Mouse (Mus musculus) Muller cell, postnatal 12 days (primary cell): ENCODE results near the gene Maco1.

ENCODE experiments used
- DNase-seq: peaks from one replicate; pipeline ENCODE4 v3.0.0-alpha.2; 2015; ENCODE audit errors: inconsistent ontology term

Gene Maco1

DNA sequence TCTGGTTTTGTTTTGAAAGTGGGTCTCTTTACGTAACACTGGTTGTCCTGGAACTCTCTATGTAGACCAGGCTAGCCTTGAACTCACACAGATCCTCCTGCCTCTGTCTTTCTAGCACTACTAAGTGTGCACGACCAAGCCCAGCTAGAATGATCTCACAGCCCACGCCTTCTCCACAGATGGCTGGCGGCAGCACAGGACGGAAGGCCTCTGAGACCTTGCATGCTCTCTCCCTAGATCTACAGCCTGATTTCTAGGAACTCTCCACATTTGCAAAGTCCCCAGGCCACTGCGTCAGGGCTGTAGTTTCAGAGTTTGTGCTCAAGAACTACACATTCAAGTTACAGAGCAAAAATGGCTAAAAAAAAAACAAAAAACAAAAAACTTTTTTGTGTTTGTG is 79.0 kb downstream of the Maco1 start:
- DNase-seq = no peak

DNA sequence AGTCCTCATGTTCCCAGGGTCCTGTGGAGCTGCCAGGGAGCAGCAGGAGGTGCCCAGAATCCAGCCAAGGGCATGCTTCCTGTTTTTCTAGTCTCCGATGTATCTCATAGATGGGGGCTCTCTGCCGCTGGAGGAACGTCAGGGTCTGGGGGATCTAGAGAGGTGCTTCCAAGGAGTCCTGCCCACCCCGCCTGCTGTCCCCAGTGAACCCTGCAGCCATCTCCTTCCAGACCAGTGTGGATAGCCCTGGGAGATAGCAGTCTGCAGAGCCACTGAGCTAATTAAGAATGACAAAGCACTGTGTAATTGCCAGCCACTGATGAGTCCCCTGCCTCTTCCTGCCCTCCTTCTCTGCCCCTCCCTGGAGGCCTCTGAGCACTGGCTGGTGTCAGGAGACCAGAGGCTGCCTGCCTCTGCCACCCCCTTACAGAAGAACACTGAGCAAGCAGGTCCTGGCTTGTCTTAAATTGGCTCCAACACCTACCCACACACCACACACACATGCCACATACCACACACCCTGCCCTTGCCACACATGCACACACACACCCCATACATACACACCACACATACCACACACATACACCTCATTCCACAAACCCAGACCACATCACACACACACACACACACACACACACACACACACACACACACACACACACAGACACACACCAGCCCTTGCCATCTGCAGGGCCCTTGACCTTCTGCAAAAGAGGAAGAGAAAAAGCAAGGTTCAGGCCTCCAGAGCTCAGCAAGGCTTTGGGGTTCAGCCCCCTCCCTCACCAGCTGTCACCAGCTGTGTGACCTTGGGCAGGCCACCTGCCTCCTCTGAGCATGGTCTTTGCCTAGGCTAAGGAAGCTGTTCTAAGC is 80.1 kb downstream of the Maco1 start:
- DNase-seq = peak; percentile 84

DNA sequence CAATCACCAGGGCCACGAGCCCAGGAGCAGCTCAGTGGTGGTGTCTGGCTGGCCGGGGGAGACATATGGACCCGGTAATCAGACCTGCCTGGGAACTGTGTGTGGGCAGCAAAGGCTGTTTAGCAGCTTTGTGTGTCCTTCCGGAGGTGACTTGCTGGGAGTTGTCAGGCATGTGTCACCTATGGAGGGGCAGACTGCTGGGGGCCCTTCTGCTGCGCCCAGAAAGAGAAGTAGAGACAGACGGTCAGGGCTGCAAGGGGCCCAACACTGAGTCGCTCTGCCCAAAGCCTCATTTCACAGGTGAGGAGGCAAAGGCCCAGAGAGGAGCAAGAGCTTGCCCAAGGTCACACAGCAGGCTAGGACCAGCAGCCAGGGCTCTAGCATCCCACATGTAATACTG is 83.3 kb downstream of the Maco1 start:
- no peak for DNase-seq

DNA sequence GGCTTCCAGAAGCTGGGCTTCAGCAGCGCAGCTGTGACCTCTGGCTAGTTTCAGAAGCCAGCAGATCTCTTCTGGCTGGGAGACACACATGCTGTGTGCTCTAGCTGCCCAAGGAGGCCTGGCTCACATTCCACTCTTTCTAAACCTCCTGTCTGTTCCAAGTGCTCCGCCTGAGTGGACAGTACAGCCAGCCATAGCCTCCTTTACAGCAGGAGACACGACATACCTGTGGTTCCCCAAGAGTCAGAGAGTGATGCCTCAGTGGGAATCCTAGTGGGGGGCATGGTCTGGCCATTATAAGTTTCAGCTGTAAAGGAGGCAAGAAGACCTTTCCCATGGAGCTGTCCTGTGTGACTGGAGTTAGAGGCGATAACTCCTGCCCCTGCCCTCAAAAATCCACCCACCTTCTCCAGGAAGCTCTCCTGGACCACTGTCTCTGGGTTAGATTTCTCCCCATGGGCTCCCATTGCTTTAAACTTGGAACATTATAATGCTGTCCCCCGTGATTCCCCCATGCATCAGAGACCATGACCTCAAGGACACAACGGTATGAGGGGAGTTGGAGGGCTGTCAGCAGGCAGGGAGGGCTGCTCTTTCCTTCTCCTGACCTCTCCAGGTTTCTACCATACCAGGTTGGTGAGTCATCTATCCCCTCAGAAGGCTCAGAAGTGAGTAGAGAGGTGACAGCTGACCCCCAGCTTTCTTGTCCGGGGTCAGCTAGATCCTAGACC is 83.9 kb downstream of the Maco1 start:
- peak; percentile 67 for DNase-seq

DNA sequence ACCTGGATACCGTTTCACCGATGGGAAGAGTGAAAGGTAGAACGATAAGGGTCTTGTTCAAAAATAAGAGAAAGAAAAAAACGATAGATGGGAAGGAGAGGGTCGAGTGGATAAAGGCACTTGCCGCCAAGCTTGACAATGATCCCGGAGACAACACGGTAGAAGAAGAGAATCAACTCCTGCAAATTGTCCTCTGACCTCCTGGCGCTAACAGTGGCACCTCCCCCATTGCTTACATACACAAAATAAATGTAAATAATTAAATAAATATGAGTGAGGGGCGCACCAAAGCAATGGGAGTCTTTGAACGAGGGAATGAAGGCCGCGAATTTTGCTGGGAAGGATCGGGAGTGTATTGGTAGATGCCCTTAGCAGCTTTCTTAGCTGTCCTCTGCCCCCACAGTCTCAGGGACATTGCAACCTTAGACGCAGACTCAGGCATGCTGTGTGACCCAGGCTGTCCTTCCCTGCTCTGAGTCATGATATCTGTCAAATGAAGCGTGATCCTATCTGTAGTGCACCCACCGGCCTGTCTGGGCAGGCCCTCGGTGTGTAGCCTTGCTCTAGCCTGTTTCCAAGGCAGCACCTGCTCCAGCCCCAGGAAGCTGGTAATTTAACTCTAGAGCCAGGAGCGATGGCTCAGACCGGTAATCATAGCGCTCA is 84.8 kb downstream of the Maco1 start:
- peak; percentile 71 for DNase-seq

DNA sequence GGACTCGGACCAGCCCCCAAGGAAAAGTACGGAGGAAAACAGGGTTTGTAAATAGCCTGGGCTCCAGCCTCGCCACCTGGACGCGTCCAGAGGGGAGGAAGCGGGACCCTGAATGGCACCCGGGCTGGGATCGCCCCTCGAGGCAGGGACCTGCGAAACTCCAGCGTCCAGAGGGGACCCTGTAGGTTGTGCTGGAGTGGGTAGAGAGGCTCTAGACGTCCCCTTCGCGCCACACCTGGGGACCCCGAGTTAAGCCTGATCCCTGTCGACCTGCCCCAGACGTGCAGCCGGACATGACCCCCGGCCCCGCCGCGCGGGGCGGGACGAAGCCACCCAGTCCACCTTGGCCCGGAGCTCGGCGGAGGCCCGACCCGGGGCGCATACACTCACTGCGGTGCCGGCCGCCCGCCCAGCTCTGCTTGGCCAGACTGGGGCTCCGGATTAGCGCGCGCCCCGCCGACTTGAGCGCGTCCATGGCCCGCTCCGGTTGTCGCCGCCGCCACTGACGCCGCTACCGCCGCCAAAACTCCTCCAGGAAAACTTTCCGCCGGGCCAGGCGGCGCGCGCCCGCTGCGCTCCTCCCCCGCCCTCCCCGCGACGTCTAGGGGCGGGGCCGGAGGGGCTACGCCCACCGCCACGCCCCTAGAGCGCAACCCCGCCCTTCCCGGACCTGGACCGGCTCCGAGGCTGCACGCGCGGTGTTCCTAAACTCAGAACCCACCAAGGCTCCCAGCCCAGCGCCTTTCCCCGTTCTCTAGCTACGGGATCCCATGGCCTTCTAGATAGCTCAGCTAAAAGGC is 85.5 kb downstream of the Maco1 start, which contains the start of gene Ldlrap1:
Ldlrap1 (minus strand) TSS at position 599 of the 800 bp plus-strand sequence.
- DNase-seq = peak; percentile 90

DNA sequence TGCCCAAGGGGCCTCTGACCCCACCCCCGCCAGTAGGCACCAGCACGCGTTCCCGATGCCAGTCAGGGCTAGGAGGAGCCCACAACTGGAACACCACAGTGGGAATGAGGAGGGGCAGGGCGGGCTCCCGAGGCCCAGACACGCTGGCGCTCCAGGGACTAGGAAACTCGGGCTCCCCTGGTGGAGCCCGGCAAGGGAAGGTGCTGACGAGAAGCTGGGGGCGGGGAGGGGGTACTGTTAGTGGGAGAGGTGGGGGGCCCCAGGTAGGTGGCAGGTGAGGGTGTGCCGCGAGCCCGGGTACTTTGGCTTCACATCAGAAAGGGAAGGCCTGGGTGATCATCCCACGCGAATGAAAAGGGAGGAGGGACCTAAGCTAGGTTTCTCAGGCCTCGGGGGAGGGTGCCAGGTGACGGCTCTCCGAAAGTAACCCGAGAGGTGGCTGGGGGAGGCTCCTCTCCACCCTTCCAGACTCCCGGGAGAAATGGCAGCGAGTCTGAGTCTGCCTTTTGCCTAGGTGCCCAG is 86.2 kb downstream of the Maco1 start:
- DNase-seq = no peak

DNA sequence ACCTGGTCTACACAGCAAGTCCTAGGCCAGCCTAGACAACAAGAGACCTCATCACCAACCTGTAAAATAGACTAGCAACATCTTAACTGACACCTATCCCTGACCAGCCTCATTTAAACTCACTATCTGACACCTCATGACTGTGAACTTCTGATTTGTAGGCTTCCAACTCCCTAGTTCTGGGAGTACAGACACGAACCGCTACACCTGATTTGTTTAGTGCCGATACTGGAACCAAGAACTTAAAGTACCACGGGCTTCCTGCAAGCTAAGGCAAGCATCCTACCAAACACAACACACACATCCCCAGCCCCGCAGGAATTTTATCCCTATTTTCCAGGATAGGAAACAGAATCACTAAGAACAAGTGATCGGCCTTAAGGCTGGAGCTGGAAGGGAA is 86.9 kb downstream of the Maco1 start:
- no peak for DNase-seq

DNA sequence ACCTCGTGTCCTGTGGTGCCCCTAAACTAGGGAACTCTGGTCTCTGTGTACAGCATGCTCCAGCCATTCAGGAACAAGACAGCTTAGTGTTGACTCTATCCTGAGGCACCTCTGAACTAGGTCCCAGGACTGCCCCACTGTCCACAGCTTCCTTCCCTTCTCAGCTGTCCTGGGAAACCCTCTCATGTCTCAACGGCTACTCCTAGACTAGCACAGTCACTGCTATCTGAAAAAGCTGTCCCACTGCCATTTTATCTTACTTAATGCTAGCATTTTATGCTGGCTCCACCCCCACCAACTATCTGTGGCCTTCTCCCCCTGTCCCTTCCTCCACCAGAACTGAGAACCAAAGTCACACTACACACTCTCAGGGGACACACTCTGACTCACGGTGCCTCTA is 88.8 kb downstream of the Maco1 start:
- no peak for DNase-seq

DNA sequence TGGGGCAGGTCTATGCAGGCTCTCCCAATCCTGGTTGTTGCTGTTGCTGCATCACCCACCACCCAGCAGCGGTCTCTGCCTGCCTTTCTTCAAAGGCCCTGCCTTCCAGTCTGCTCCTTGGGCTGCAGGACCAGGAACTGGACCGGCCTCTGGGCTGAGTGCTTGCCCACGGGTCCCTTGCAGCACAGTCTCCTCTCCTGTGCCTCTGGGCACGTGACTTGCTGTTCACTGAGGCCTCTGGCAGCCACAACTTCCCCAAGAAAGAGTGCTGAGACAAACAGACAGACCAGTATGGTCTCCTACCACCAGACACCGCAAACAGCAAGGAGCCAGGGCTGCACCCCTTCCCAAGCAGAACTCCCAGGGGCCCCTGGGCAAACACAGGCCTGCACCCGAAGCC is 90.8 kb downstream of the Maco1 start:
- DNase-seq = no peak

DNA sequence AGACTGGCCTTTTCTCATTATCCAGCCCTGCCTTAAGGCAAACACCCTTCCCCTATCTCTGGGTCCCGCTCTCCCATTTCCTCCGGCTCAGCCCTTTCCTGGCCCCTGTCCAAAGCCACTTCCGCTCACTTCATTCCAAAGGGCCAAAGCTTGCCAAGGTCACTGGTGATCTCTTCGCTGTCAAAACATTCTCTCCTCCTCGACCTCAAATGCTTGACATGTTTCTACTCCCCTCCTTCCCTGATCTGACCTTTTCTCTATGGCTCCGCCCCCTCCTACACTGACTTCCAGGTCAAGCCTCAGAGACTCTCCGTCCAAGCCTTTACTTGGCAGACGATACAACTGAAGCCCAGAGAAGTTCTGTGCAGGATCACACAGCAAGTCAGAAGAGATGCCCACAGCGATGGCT is 92.3 kb downstream of the Maco1 start:
- peak; percentile 76 for DNase-seq

DNA sequence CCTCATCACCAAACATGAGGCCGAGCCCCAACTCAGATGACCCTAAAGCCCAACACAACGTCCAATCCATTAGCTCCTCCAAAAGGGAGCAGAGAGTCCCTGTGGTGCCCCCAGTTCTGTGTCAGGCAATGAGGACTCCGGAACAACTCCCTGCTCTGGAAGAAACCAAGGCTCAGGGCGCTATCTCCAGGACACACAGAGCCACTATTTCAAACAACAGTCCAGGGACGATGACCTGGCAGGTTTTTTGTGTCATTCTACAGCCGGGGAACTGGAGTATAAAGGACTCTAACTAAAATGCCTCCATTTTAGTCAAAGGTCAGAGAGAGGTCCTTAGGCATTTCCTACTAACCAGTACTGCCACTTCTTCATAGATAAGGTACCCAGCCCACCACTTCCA is 92.9 kb downstream of the Maco1 start:
- DNase-seq = no peak

DNA sequence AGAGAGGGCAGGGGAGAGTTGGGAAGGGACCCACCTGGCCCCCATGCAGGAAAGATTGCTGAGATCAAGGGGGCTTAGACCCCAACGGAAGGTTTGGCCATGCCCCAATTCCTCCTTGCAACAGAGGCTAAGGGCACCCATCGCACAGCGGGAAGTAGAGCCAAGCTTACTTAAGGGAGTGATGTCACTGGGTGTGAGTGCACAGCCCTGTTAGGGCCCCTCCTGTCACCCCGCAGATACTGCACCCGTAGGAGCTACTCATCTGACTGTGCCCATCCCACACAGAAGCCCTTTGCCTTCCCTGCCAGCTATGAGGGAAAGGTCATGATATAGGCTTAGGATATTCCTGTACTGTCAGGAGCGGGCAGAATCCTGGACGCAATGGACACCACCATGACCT is 93.6 kb downstream of the Maco1 start:
- no peak for DNase-seq

DNA sequence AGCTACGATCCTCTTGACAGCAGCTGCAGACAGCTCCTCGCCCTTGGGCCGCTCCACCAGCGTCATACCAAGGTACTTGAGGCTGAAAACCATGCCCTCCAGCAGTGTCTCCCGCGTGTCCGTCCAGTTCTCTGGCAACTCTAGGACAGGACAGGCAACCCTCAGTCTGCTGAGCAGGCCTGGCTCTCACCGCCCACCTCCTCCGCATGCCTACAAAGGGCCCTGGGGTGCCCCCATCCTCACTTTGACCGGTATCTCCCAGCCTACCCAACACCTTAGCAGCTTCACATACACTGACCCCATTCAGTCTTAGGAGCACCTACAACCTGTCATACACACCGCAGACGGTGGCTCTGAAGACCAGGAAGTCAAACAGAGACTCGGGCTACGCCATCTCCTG is 94.2 kb downstream of the Maco1 start:
- DNase-seq = no peak

DNA sequence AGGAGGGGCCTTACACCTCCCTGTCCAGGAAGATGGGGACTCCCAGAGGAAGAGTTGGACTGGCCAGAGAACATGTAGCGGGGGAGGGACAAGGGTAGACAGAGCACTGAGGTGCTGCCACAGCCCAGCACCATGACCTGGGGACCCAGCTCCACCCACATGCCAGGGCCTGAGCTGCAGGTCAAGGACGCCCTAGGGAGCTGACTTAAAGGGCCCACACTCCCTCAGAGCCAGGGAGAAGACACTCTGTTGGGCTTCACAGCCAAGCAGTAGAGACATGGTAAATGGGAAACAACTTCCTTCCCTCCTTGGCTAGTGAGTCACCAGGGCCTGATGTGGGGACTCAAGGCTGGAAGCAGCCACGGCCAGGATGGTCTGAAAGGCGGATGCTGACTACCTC is 94.8 kb downstream of the Maco1 start:
- no peak for DNase-seq

DNA sequence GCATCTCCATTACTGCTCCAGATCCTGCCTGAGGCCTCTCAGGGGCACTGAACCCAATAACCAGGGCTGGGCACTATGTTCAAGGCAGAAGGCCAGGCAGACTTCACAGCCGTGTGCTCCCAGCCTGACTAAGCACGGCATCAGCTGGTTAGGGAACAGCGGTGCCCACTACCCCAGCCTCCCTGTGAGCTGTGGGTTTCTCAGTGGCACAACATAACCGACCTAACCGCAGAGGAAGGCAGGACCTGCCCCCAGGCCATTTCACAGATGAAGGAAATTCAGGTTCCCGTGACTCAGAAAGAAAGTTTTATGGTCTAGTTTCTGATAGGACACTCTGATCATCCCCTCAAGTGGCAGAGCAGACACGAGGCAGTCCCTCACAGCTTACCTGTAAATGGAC is 96.2 kb downstream of the Maco1 start:
- no peak for DNase-seq

DNA sequence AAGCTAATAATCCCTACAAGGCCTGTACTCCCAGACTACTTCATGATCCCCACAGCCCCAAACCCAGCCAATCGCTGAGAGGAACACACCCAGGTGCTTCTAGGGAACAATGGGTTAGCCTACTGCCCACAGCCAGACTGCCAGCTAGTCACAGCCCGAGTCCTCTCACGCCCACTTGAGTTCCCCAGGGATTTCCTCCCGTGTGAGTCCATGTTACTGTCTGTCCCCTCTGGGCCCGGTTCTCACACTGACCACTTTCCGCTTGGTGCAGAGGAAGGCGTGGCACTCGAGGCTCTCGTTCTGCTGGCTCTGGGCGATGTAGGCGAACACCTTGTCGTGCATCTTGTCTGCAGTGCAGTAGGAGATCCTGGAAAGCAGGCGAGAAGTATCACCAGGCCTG is 98.2 kb downstream of the Maco1 start:
- DNase-seq = no peak

DNA sequence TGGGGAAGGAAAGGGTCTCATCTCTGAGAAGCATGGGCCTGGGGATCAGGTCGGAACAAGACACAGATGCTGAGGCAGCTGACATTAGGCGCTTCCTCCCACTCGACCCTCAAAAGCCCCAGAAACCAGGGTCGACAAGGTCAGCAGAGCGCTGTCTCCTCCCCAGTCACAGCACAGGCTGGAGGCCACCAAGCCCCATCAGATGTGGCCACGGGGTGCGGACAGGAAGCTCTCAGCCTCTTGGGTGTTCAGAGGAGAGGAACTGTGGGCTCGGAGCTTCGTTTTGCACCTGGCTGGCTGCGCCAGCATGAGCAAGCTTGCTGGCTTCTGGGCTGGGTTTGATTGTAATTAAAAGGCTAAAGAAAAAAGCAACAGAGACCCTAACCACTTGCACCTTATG is 98.8 kb downstream of the Maco1 start:
- no peak for DNase-seq

DNA sequence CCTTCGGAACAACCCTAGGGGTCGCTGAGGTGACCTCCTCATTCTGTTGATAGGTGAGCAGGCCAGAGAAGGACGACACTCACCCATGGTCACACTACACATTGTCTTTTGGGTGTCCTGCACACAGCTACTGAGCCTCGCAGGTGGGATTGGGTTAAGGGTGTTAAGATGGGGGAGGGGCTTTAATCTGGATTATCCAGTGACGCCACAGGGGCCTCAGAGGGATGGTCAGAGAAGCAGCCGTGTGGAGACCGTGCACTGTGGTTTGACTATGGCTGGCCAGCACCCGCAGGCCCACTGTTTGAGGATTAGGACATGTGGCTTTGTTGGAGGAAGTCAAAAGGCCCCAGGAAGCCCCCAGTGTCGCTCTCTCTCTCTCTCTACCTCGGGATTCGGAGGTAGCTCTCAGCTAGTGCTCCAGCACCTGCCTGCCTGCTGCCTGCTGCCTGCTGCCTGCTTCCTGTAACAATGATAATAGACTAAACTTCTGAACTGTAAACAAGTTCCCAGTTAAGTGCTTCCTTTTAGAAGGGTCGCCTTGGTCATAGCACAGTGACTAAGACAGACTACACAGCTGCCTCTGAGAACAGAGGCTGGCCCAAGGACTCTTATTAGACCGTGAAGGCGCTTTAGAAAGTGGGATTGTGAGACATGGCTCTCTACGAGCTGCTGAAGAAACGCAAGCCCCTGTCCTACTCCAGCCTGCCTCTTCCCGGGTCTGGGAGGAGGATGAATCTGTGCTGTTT is 99.5 kb downstream of the Maco1 start:
- no peak for DNase-seq

DNA sequence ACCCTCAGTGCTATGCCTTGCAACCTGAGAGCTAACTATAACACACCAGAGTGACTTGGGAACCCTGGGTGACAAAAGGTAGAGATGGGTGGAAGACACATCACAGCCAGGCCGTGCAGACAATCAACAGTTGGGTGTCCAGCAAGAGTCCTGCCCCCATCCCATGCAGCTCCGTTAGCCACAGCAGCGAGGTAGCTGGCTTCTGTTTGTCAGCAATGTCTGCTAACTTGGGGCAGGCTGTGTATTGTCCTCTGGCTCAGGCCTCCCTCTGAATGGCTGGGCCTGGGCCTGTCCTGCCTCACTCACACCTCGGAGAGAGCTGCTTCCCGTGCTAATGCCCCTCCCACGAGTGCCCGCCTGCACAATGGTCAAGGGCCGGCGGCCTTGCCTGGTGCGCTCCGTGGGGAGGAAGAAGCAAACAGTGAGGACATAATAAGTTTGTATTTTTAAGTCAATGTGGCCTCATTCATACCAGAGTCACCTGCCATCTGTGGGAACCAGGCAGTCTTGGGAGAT is 100.2 kb downstream of the Maco1 start:
- DNase-seq = no peak
